Mouse (Mus musculus) heart, adult 8-10 months (tissue): ENCODE measurements around the gene Lmf1. TPM values are rescaled to one million over a fixed set of nuclear protein-coding genes. Genes with fewer than 3 reads are reported as not detected.

ENCODE experiments used
- DNase-seq: peaks from one replicate; pipeline ENCODE4 v3.0.0; 2022; ENCODE audit warnings: low spot score
- total RNA-seq, 4 experiments: library from RNA; stranded (reverse); gene quantifications; 2 replicates each; pipeline ENCODE4 v1.2.4; 2022

Lmf1 gene
- 10 to 100 TPM; 30.7 to 34.2 (median 33.8) TPM for total RNA-seq

GRCm38 (mm10) chr17:25578920-25579319 lies at the start of gene Lmf1:
Lmf1 (plus strand) TSS chr17:25579085.
- peak; percentile 96 for DNase-seq

- DNase-seq: no peak
Observed at GRCm38 (mm10) chr17:25530357-25531022, 48.4 kb upstream of the Lmf1 start.

DNA sequence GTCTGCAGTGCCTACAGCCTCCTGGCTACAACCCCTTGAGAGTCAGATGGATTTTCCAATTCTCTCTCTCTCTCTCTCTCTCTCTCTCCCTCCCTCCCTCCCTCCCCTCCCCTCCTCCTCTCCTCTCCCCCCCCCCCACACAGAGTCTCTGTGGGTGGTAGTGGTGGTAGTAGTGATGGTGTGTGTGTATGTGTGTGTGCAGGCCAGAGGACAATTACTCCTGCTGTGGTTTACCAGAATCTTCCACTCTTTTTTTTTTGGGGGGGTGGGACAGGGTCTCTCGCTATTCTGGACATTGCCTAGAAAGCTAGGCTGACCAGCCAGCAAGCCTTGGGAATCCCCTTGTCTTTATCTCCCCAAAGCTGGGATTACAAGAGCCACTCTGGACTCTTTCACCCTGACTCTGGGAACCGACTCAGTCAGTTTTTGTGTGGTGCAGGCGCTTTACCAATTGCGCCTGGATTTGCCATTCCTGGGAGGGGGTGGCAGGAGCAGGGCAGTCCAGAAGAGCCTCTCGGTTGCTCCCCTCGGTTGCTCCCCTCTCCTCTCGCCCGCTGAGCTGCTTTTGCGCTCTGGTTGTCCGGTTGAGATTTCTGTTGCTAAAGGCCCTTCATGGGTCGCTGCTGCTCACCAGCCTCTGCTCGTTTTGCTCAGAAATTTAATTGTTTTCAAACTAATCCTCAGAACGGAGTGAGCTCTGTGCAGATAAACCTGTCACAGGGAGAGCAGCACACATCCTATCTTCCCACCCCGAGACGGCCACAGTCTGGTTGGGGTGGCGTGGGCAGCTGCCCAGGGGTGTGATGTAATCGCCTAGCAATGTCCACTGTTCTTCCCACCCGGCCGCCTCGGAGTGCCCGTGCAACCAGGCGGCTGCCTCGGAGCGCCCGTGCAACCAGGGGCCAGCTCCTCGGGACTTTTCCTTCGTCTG lies 39.7 kb upstream of the Lmf1 start:
- DNase-seq: no peak

DNA sequence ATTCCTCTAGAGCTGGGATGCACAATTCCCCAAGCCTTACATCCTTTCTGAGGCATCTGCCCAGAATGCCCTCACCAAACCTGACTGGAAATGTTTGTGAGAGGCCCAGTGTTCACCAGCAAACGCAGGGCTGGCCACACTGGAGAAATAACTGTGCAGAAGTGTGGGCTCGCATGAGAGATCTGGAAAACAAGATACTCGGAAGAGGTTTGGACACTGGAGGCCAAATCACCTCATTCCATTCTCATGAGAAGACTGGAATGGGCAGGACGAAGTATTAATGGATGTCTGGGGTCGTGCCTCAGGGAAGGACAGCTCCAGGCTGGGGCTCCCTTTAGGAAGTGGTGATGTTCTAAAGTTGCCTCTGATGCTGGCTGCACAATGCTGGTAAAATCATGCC lies 38.2 kb upstream of the Lmf1 start:
- no peak for DNase-seq

DNA sequence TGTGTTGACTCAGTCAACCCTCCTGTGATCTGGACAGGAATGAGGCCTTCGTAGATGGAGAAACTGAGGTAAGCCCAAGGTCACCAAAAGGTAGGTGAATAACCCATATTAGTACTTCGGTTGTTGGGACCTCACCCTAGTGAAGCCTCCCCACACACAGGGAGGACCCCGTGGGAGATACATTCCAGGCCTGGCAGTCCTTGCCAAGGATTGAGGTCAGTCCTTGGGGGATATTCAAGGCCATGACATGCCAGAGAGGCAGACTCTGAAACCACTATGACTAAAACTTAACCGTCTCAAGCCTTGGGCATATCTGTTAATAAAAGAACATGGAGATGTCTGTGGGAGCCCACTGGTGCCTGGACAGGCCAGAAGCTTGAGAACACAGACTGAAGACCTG lies 37.1 kb upstream of the Lmf1 start:
- no peak for DNase-seq

GRCm38 (mm10) chr17:25547026-25547425 lies 31.9 kb upstream of the Lmf1 start:
- DNase-seq: no peak

- no peak for DNase-seq
Observed at GRCm38 (mm10) chr17:25550020-25550419, 28.9 kb upstream of the Lmf1 start.

DNA sequence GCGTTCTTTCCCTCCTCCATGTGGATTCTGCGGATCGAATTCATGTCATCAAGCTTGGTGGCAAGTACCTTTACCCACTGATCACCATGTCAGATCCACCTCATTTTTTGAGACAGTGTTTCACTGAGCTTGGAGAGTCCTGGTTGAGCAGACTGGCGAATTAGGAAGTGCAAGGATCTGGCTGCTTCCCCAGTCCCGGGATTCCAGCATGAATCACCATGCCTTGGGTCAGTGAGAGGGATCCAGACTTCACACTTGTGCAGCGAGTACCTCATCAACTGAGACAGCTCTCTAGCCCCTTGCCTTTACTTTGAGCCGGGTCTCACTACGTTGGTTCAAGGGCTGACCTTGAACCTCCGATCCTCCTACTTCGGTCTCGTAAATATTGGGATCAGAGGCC lies 27.6 kb upstream of the Lmf1 start:
- DNase-seq: no peak

DNA sequence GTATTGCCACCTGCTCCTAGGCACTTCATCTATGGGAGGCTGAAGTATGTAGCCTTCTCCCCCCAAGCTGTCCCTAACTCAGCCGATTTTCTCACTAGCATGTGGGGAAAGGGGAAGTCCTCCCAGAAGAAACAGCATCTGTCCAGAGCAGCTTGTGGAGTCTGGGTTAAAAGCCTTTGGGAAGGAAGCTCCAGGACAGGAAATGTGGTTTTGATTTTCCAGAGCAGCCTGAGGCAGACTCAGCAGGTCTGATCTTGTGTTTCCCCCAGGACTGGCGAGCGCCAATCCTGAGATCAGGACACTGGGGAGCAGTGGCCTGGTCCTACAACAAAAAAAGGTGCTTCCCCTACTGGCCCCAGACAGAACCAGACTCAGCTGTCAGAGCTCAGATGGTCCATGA lies 23.7 kb upstream of the Lmf1 start:
- DNase-seq: no peak

DNA sequence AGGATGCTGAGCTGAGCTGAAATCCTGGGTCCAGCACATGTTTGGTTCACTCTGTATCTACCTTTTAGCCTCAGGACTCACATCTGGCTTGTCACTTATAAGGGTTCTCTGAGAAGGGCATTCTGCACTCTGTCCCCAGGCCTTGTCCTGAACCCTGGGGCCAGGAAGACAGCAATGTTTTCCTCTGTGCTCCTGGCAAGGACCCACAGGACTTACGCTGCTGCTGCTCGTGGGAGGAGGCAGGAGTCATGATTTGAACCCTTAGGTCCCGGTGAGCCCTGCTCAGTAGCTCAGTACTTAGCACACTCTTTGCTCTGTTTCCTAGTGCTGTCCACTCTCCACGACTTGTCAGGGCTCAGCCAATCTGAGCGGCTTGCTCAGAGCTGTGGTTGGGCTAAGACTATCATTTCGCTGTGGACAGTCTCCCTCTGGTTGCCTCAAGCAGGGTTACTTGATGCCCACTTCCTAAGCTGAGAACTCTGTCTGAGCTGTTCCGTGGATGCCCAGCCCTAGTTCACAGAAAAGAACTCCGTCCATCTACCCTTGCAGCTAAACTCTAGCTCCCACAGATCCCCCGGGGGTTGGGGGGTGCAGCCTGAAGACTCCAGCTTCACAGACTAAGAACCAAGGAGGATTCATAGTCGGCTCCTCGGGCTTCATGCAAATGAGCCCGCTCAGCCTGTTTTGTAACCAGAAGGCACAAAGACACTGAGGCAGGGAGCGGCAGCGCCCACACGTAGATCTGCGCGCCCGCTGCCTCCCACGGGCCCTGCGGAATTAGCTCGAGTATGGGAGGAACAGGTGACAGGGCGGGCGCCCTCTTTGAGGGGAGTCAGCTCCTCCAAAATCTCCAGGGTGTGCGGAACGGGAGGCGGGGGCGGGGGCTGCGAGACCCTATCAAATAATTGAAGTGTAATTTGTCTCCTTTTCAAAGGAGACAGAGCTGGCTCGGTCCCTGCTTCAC lies 22.9 kb upstream of the Lmf1 start:
- no peak for DNase-seq

- DNase-seq: no peak
Observed at GRCm38 (mm10) chr17:25556630-25557354, 22.1 kb upstream of the Lmf1 start.

DNA sequence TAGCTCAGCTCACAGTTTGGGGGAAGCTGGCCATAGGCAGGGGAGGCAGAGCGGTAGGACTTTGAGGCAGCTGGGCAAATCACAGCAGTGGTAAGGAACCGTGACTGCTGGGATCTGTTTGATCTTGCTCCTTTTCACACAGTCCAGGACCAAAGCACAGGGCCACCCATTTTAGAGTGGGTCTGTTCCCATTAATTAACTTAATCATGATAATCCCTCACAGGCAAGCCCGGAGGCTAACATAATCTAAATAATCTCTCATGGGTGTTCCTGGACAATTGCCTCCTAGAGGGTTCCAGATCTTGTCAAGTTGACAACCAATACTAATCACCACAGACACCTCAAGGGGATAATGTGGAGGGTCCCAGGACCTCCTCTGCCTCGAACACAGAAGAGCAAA lies 19.3 kb upstream of the Lmf1 start:
- DNase-seq: no peak

- no peak for DNase-seq
Observed at GRCm38 (mm10) chr17:25560554-25561222, 18.2 kb upstream of the Lmf1 start.

DNA sequence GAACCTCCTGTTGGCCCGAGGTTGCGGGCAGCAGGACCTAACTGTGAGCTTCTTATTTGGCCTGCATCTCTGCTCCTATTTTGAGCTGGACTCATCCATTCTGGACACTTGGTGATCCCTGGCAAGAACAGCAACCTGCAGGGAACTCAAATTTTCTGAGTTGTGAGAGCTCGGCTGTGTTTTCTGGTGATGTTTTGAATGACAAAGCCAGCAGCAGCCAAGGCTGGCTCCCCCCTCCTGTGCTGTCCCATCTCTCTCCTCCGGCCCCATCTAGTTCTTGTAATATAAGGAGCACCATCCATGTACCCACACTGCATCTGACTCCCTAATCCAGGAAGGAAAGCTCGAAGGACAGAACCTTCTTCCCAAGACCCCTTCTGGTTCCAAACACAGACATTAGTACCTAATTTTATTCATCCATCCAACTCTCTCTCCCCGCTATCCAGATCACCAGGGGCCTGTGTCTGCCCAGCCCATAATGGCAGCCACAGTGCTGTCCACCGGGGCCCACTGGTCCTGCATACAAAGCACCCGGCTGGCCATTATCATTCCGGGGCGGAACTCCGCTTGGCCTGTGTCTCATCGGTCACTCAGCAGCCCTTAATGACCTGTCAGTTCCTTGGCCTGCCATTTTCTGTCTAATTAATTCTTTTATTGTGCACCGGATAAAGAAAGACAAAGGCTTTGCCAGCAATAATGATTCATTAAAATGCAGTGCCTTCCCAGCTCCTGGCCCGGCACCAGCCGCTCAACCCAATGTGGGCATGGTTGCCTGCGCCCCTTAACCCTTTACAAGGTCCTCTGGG lies 17.5 kb upstream of the Lmf1 start:
- no peak for DNase-seq

- DNase-seq: no peak
Observed at GRCm38 (mm10) chr17:25564481-25564880, 14.4 kb upstream of the Lmf1 start.

DNA sequence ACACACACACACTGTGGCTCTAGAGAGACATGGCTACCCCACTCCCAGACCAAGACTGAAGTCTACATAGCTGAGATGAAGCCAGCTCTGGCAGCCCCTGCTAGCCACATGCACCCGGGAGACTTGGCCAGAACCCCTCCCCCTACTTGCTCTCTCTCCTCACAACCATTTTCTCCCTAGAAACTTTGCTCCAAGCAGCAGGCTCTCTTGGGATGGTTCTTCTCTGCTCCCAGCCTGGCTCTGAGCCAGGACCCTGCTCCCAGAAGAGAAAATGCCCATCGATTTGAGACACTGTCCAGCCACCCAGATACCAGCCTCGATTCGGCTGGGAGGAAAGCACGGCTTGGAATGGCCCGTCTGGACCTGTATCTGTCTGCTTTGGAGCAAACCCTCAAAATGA lies 13.6 kb upstream of the Lmf1 start:
- DNase-seq: no peak

DNA sequence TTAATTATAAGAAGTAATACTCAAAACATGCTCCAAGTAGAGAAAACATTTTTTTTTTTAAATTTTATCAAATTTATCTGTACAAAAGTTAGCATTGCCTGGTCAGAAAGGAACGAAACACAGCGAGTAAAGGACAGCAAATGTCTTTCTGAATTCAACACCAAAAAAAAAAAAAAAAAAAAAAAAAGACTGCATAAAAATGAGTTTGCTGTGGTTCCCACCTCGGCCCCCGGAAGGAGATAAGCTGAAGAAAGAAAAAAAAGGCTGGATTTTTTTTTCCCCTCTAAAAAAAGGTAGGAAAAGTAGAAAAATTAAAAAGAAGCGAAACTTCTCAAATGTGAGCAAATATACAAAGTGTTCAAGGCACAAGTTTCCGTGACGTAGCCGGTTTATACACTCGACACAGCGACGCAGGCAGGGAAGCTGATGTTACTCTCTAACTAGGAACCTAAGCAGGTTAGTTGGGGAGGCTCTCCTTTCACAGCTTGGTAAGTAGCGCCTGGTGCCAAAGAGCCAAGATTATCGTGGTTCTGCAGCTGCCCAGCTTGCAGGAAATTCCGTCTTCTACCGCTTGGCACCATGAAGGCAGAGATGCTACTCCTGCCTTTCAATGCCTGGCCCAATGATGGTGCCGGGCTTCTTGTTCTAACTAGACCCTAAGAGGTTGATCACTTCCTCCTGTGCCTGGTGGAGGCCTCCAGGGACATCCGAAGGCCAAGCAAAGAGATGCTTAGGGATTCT lies 12.9 kb upstream of the Lmf1 start:
- DNase-seq: no peak

DNA sequence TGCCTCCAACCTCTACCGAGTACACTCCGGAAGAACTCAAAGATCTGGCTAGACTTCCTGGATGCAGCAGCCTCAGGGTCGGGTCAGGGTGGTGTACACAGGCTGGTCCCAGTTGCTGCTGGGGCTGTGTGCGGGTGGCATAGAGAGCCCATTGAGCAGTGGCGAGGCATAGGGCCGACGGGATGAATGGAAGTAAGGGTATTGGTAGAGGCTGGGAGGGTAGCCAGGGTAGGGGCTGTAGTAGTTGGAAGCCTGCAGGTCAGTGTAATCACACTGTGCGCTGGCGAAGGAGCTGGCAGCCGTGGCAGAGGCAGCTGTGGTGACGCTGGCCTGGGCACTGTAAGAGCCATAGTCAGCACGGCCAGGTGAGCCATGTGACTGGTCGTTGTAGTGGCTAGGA lies 11.6 kb upstream of the Lmf1 start:
- DNase-seq: no peak

DNA sequence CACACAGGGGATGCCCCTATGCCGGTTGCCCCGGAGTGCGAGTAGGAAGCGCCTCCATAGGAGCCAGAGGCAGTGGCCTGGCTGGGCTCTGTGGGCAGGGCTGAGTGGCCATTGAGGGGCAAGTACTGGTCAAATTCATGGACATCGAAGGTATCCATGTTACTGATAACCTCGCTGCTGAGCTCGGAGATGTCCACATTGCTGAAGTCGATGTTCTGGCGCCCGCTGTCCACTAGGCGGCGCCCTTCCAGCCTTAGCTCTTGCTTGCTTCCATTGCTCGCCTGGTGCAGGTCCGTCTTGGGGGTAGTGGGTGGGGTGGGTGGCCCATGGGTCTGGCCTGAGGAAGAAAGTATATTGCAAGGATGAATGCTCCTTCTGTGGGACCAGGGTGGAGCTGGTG lies 11.1 kb upstream of the Lmf1 start:
- no peak for DNase-seq
